Mouse (Mus musculus) spleen, postnatal 14 days (tissue): ENCODE measurements around the gene Bean1.

Experiments
- DNase-seq, 2 experiments: peaks; one replicate each; pipeline ENCODE4 v3.0.0; 2021 to 2022; ENCODE audit warnings: low spot score in 2 of 2

Bean1 gene

GRCm38 (mm10) chr8:104170118-104171049 is at the start of gene Bean1:
Gene Bean1, plus strand, starts transcription at chr8:104170442.
- DNase-seq = no peak

GRCm38 (mm10) chr8:104121640-104122416 is 48.4 kb upstream of the Bean1 start:
- DNase-seq = no peak

DNA sequence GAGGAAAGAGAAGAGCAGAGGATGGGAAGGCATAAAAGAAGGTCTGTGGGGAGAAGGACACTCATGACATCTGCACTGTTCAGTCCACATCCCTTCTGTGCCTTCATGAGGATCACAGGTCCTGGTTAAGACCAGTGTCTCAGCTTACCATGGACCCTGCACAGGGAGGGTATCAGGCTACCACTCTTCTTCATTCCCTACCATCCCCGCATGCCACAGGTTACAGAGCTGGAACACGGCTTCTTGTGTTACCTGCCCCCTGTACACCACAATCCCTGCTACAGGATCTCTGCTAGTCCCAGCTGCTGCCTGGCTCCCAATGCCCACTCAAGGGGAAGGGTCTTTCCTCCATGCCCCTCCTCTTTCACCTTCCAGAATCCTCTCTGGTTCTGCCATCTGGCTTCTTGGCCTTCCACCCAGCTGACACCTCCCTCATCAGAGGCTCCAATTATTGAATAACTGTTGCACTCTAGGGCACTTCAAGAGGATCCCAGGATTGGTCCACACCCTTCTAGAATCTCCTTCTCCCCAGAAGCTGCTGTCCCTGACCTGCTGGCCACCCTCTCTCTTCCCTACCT is 47.1 kb upstream of the Bean1 start:
- no peak for DNase-seq

- DNase-seq = no peak
Observed at GRCm38 (mm10) chr8:104124534-104124933, 45.7 kb upstream of the Bean1 start.

- peak in 1 of 2 experiments; percentile 19 for DNase-seq
Observed at GRCm38 (mm10) chr8:104127160-104127883, 42.9 kb upstream of the Bean1 start.

GRCm38 (mm10) chr8:104130916-104131315 is 39.3 kb upstream of the Bean1 start:
- no peak for DNase-seq

DNA sequence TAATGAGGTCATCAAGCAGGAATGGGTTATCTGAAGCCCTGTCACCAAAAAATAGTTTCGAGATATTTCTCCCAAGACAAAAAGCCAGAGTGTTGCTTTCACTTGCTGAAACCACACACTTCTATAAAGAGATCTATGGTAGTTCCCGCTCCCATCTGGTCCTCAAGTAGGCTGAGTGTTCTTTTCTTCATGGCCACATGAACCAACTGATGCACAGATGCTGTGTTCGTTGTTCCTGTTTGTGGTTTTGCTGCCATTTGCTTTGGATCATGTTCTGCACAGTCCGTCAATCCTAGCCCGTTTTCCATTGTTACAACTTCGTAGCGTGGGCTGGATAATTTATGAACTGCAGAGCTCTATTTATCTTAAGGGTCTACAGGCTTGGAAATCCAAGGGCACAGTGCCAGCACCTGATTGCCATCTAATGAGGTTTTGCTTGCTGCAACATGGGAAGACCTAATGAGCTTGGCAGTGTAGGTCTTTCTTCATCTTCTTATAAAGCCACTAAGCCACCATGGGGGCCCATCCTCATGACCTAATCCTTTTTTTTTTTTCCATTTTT is 38.7 kb upstream of the Bean1 start:
- no peak for DNase-seq

GRCm38 (mm10) chr8:104134521-104134920 is 35.7 kb upstream of the Bean1 start:
- DNase-seq = no peak

GRCm38 (mm10) chr8:104136277-104136676 is 34.0 kb upstream of the Bean1 start:
- no peak for DNase-seq

DNA sequence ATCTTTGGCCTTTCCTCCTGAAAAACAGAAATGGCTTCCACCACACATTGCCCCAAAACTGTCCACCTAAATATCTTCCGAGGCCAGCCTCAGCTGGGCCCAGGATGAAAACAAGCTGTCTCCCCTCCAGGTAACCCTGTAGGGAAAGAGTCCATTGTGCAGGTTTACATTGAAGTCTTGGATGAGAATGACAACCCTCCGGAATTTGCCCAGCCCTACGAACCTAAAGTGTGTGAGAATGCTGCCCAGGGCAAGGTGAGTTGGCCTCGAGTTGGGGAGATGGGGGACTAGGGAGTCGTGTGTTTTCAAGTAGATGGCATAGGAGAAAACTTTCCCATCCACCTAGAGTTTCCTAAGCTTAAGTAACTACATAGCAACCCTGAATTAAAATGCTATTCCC is 32.6 kb upstream of the Bean1 start:
- DNase-seq = no peak

DNA sequence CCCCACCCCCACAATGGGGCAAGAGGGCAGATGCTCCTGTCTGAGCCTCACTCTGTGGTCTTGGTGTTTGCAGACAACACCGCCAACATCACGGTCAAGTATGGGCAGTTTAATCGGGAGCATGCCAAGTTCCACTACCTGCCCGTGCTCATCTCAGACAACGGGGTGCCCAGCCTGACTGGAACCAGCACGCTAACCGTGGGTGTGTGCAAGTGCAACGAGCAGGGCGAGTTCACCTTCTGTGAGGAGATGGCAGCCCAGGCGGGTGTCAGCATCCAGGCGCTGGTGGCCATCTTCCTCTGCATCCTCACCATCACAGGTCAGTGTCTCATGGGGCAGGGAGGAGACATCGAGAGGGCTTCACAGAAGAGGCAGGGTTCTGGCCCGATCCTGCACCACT is 29.6 kb upstream of the Bean1 start:
- no peak for DNase-seq

DNA sequence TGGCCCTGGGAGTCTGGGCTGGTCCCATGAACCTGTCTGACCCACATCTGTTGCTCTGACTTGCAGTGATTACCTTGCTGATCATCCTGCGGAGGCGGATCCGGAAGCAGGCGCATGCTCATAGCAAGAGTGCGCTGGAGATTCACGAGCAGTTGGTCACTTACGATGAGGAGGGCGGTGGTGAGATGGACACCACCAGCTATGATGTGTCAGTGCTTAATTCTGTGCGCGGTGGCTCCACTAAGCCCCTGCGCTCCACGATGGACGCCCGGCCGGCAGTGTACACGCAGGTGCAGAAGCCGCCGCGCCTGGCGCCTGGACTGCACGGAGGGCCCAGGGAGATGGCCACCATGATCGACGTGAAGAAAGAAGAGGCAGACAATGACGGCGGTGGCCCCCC is 27.8 kb upstream of the Bean1 start:
- no peak for DNase-seq

DNA sequence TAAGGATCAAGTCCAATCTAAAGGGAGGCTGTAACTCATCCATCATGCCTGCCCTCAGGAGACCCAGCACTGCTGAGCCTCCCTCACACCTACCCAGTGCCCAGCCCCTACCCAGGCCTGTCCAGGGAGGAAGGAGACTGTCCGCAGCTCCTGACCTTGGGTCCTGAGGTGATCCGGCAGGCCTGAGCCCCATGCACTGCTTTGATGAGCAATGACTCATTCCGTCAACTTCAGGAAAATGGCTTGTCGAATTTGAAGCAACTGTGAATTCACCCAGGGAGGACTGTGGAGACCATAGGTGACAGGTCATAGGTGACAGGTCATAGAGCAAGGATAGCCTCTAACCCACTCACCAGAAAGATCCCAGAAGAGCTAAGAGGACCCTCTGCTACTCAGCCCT is 26.9 kb upstream of the Bean1 start:
- DNase-seq = no peak

GRCm38 (mm10) chr8:104144434-104145216 is 25.6 kb upstream of the Bean1 start:
- DNase-seq = no peak

DNA sequence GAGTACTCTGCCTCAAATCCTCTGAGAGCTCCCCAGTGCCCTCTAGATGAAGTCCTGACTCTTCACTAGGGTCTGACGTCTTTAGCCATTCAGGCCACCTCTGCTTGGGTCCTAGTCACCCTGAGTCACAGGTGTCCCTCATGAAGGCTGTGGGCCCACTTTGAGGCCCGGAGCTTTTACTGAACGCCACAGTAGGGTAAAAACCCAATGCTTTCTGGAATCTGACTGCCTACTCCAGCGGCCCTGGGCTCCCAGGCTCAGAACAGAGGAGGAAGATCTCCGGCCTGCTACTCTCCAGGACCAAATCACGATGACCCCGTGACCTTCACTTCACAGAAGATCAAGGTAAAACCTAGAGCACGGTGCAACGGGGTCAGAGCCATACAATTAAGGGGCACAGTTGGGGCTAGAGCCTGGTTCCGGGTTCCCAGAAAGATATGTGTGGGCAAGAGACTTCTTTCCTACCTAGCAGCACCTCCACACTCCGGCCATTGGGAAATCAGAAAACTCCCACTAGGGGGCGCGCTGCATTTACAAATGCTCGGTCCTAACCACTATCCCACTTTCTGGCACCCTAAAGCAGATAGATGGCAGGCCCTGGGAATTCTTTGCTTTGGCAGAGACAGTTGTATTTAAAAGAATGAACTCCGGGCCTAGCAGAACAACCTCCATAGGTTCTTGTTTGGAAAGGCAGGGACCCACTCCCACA is 24.1 kb upstream of the Bean1 start:
- peak; percentile 60 to 71 for DNase-seq

- no peak for DNase-seq
Observed at GRCm38 (mm10) chr8:104146717-104147494, 23.3 kb upstream of the Bean1 start.

- no peak for DNase-seq
Observed at GRCm38 (mm10) chr8:104147947-104148346, 22.3 kb upstream of the Bean1 start.

DNA sequence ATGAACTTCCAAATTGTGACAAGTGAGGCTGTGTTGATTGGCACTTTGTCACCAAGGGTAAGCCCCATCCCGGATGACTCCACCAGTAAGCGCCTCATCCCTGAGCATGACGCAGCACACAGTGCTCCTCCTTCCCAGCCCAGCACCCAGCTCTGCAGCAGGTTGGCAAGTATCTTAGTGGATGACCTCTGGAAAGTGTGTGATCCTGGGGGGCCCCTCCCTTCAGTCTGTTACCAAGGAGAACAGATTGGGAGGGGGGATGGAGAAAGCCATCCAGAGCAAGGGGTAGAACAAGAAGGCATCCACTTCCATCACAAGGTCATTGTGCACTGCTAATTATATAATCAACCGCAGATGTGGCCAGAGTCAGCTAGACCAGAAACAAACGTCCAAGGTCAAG is 9.5 kb upstream of the Bean1 start:
- no peak for DNase-seq

- DNase-seq = no peak
Observed at GRCm38 (mm10) chr8:104169461-104169860, 781 bp upstream of the Bean1 start.
